Mouse (Mus musculus): ENCODE results near the gene Nucb1. TPM values are rescaled to one million over a fixed set of nuclear protein-coding genes. Genes with fewer than 3 reads are reported as not detected.
"Not testable (repeated sequence)": the region's sequence is repeated elsewhere in the genome, so short reads cannot be mapped to it uniquely, and the experiment has no call there.

The Nucb1 gene
- total RNA-seq, 4 experiments from 2014 or later = 130 to 149 (median 139) TPM

- DNase-seq (ENCODE audit: low spot score) = peak; percentile 67
These were observed 14.8 kb upstream of the Nucb1 start for GRCm38 (mm10) chr7:45524841-45525621.

- no peak for DNase-seq (ENCODE audit: low spot score)
These were observed 13.5 kb upstream of the Nucb1 start for GRCm38 (mm10) chr7:45523678-45524170.

- no peak for DNase-seq (ENCODE audit: low spot score)
These were observed 12.9 kb upstream of the Nucb1 start for GRCm38 (mm10) chr7:45522957-45523676.

- no peak for DNase-seq (ENCODE audit: low spot score)
These were observed 12.1 kb upstream of the Nucb1 start for GRCm38 (mm10) chr7:45522194-45522752.

- peak; percentile 89 for DNase-seq (ENCODE audit: low spot score)
These were observed 11.6 kb upstream of the Nucb1 start for GRCm38 (mm10) chr7:45521728-45522184.

- no peak for DNase-seq (ENCODE audit: low spot score)
These were observed 10.4 kb upstream of the Nucb1 start for GRCm38 (mm10) chr7:45520605-45521004.

- no peak for DNase-seq (ENCODE audit: low spot score)
These were observed 9.3 kb upstream of the Nucb1 start for GRCm38 (mm10) chr7:45519345-45520120.

- DNase-seq (ENCODE audit: low spot score) = no peak
These were observed 8.4 kb upstream of the Nucb1 start for GRCm38 (mm10) chr7:45518618-45519017.

GRCm38 (mm10) chr7:45516846-45517245, 6.6 kb upstream of the Nucb1 start:
- DNase-seq (ENCODE audit: low spot score) = not testable (repeated sequence)

- DNase-seq (ENCODE audit: low spot score) = no peak
These were observed 5.2 kb upstream of the Nucb1 start for GRCm38 (mm10) chr7:45515436-45515835.

GRCm38 (mm10) chr7:45514411-45514810, 4.2 kb upstream of the Nucb1 start:
- no peak for DNase-seq (ENCODE audit: low spot score)

GRCm38 (mm10) chr7:45509181-45509882, 874 bp downstream of the Nucb1 start:
- DNase-seq (ENCODE audit: low spot score) = no peak

GRCm38 (mm10) chr7:45508561-45508960, 1.6 kb downstream of the Nucb1 start:
- no peak for DNase-seq (ENCODE audit: low spot score)

GRCm38 (mm10) chr7:45507583-45507982, 2.6 kb downstream of the Nucb1 start:
- DNase-seq (ENCODE audit: low spot score) = no peak

- no peak for DNase-seq (ENCODE audit: low spot score)
These were observed 11.8 kb downstream of the Nucb1 start for GRCm38 (mm10) chr7:45498427-45498826.

- DNase-seq (ENCODE audit: low spot score) = no peak
These were observed 15.7 kb downstream of the Nucb1 start for GRCm38 (mm10) chr7:45494548-45494947.

- peak; percentile 50 for DNase-seq (ENCODE audit: low spot score)
These were observed 17.3 kb downstream of the Nucb1 start for GRCm38 (mm10) chr7:45492951-45493350.

- DNase-seq (ENCODE audit: low spot score) = no peak
These were observed 17.9 kb downstream of the Nucb1 start for GRCm38 (mm10) chr7:45492225-45492844.

GRCm38 (mm10) chr7:45491264-45491663, 18.9 kb downstream of the Nucb1 start:
- DNase-seq (ENCODE audit: low spot score) = no peak

- no peak for DNase-seq (ENCODE audit: low spot score)
These were observed 19.4 kb downstream of the Nucb1 start for GRCm38 (mm10) chr7:45490822-45491221.
